Mouse (Mus musculus): ENCODE measurements around the gene Galnt10. TPM values are rescaled to one million over a fixed set of nuclear protein-coding genes. Genes with fewer than 3 reads are reported as not detected.
A peak's percentile ranks its signal among the peaks of the same experiment; 100 is the strongest.

Gene Galnt10
- polyA plus RNA-seq, 1 experiment = 37.0 TPM

GRCm38 (mm10) chr11:57652923-57653660 is 7.8 kb downstream of the Galnt10 start:
- Histone ChIP-seq H3K27me3 (ENCODE audit: control insufficient read depth, insufficient read depth, low read length) (no peaks in the 10 kb centered on the region), H3K4me1 (ENCODE audit: control insufficient read depth, insufficient read depth, insufficient read length, low read length) (peaks cover 50% of the 10 kb centered on the region), H3K27ac (ENCODE audit: insufficient read depth, low read depth, low read length) (peak overlapping the region; percentile 46; the same call in 1 of the 2 replicates), H3K4me3 (ENCODE audit: low read depth, low read length) (no peak overlapping the region), H3K36me3 (ENCODE audit: control insufficient read depth, insufficient read depth, low read length) (peaks cover 2% of the 10 kb centered on the region; the same call in 1 of the 2 replicates)
- no peak for TF ChIP-seq CTCF (IDR thresholded peaks at IDR 0.05; ENCODE audit: extremely low read depth, insufficient read length, insufficient replicate concordance, low read depth, low read length)
- TF ChIP-seq POLR2A (IDR thresholded peaks at IDR 0.05; ENCODE audit: low read depth, low read length) = no peak
- WGBS = 66% methylated on average over 14 of the region's 14 CpGs

GRCm38 (mm10) chr11:57653796-57654195 is 8.6 kb downstream of the Galnt10 start:
- H3K4me1 ChIP-seq (ENCODE audit: control insufficient read depth, insufficient read depth, insufficient read length, low read length) = peaks cover 54% of the 10 kb centered on the region
- H3K27me3 ChIP-seq (ENCODE audit: control insufficient read depth, insufficient read depth, low read length) = no peaks in the 10 kb centered on the region
- H3K27ac ChIP-seq (ENCODE audit: insufficient read depth, low read depth, low read length) = peak overlapping the region; percentile 46; the same call in 1 of the 2 replicates
- TF ChIP-seq CTCF (IDR thresholded peaks at IDR 0.05; ENCODE audit: extremely low read depth, insufficient read length, insufficient replicate concordance, low read depth, low read length) = no peak
- TF ChIP-seq POLR2A (IDR thresholded peaks at IDR 0.05; ENCODE audit: low read depth, low read length) = no peak
- 80% methylated on average over 5 of the region's 5 CpGs for WGBS
- no peak overlapping the region for H3K4me3 ChIP-seq (ENCODE audit: low read depth, low read length)
- peaks cover 2% of the 10 kb centered on the region; the same call in 1 of the 2 replicates for H3K36me3 ChIP-seq (ENCODE audit: control insufficient read depth, insufficient read depth, low read length)

GRCm38 (mm10) chr11:57654386-57654785 is 9.1 kb downstream of the Galnt10 start:
- Histone ChIP-seq H3K36me3 (ENCODE audit: control insufficient read depth, insufficient read depth, low read length) (peaks cover 2% of the 10 kb centered on the region; the same call in 1 of the 2 replicates), H3K27ac (ENCODE audit: insufficient read depth, low read depth, low read length) (peak overlapping the region; percentile 44; the same call in 1 of the 2 replicates), H3K27me3 (ENCODE audit: control insufficient read depth, insufficient read depth, low read length) (no peaks in the 10 kb centered on the region), H3K4me1 (ENCODE audit: control insufficient read depth, insufficient read depth, insufficient read length, low read length) (peaks cover 54% of the 10 kb centered on the region), H3K4me3 (ENCODE audit: low read depth, low read length) (no peak overlapping the region)
- TF ChIP-seq POLR2A (IDR thresholded peaks at IDR 0.05; ENCODE audit: low read depth, low read length) (no peak), CTCF (IDR thresholded peaks at IDR 0.05; ENCODE audit: extremely low read depth, insufficient read length, insufficient replicate concordance, low read depth, low read length) (no peak)
- WGBS = 45% methylated on average over 4 of the region's 4 CpGs

- TF ChIP-seq POLR2A (IDR thresholded peaks at IDR 0.05; ENCODE audit: low read depth, low read length) (no peak), CTCF (IDR thresholded peaks at IDR 0.05; ENCODE audit: extremely low read depth, insufficient read length, insufficient replicate concordance, low read depth, low read length) (no peak)
- peak overlapping the region; percentile 22; the same call in 1 of the 2 replicates for H3K27ac ChIP-seq (ENCODE audit: insufficient read depth, low read depth, low read length)
- no peak overlapping the region for H3K4me3 ChIP-seq (ENCODE audit: low read depth, low read length)
- 26% methylated on average over 5 of the region's 5 CpGs for WGBS
- no peaks in the 10 kb centered on the region for H3K27me3 ChIP-seq (ENCODE audit: control insufficient read depth, insufficient read depth, low read length)
- H3K4me1 ChIP-seq (ENCODE audit: control insufficient read depth, insufficient read depth, insufficient read length, low read length) = peaks cover 54% of the 10 kb centered on the region
- peaks cover 2% of the 10 kb centered on the region; the same call in 1 of the 2 replicates for H3K36me3 ChIP-seq (ENCODE audit: control insufficient read depth, insufficient read depth, low read length)
Observed at GRCm38 (mm10) chr11:57654977-57655397, 9.7 kb downstream of the Galnt10 start.

- Histone ChIP-seq H3K27me3 (ENCODE audit: control insufficient read depth, insufficient read depth, low read length) (no peaks in the 10 kb centered on the region), H3K36me3 (ENCODE audit: control insufficient read depth, insufficient read depth, low read length) (no peaks in the 10 kb centered on the region), H3K27ac (ENCODE audit: insufficient read depth, low read depth, low read length) (peak overlapping the region; percentile 77), H3K4me1 (ENCODE audit: control insufficient read depth, insufficient read depth, insufficient read length, low read length) (peaks cover 56% of the 10 kb centered on the region), H3K4me3 (ENCODE audit: low read depth, low read length) (no peak overlapping the region)
- TF ChIP-seq POLR2A (IDR thresholded peaks at IDR 0.05; ENCODE audit: low read depth, low read length) = no peak
- TF ChIP-seq CTCF (IDR thresholded peaks at IDR 0.05; ENCODE audit: extremely low read depth, insufficient read length, insufficient replicate concordance, low read depth, low read length) = no peak
- 31% methylated on average over 10 of the region's 10 CpGs for WGBS
Observed at GRCm38 (mm10) chr11:57655669-57656325, 10.6 kb downstream of the Galnt10 start.

- Histone ChIP-seq H3K27me3 (ENCODE audit: control insufficient read depth, insufficient read depth, low read length) (no peaks in the 10 kb centered on the region), H3K4me1 (ENCODE audit: control insufficient read depth, insufficient read depth, insufficient read length, low read length) (peaks cover 56% of the 10 kb centered on the region), H3K4me3 (ENCODE audit: low read depth, low read length) (no peak overlapping the region), H3K36me3 (ENCODE audit: control insufficient read depth, insufficient read depth, low read length) (no peaks in the 10 kb centered on the region), H3K27ac (ENCODE audit: insufficient read depth, low read depth, low read length) (peak overlapping the region; percentile 77)
- TF ChIP-seq POLR2A (IDR thresholded peaks at IDR 0.05; ENCODE audit: low read depth, low read length) (no peak), CTCF (IDR thresholded peaks at IDR 0.05; ENCODE audit: extremely low read depth, insufficient read length, insufficient replicate concordance, low read depth, low read length) (no peak)
- WGBS = 33% methylated on average over 8 of the region's 8 CpGs
Observed at GRCm38 (mm10) chr11:57656602-57657275, 11.5 kb downstream of the Galnt10 start.
